In the genomic region with DNA sequence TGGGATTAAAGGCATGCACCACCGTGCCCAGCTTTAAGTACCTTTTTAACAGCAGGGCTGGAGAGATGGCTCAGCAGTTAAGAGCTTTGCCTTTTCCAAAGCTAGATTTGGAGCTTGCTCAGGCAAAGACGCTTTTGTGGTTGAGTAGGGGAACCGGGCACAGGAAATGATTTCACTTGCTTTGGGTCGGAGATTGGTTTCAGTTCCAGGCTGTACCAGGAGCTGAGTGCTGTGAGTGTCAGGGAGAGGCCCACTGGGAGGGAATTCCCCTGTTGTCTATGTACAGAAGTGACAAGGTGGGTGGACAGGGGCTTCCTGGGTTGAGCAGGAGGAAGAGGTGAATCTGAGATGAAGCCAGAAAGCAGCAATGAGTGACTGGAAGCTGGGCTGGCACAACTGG, we compare ENCODE assay signal across 11 mouse cellular contexts. TPM values are rescaled to one million over a fixed set of nuclear protein-coding genes. Genes with fewer than 3 reads are reported as not detected.
DNase-seq lines count a peak whose midpoint lies in the region; ATAC-seq and TF ChIP-seq lines count a peak whose summit lies in the region.
"Had no signal": no experiment of that assay in that cellular context is flagged by ENCODE, and none has a peak within 500 bp of the region (broad histone marks: within the 10 kb centered on the region; RNA-seq: fewer than 3 reads in every experiment).

No protein-coding gene starts in this region.

- peak; percentile 88 for ATAC-seq in common myeloid progenitor, adult 5-6 weeks (replicated peaks; ENCODE audit: low read depth, poor library complexity, severe bottlenecking)

- DNase-seq in gastrocnemius, adult 2 months = no peak
- DNase-seq in gastrocnemius, postnatal 10 days = no peak
- DNase-seq in lung, adult 18-20 months = peak; percentile 50 to 63
- no peak for DNase-seq in lung, postnatal 14 days
- peak; percentile 70 for DNase-seq in naive thymus-derived CD4-positive, alpha-beta T cell, adult 2 months (ENCODE audit: low read depth)
- DNase-seq in urinary bladder, postnatal 14 days (ENCODE audit: low spot score) = no peak
- no peak for DNase-seq in frontal cortex, postnatal 36 days (ENCODE audit: low spot score in 2 of 2)
- DNase-seq: cerebellum, adult 11-12 months; gastrocnemius, postnatal 25 days; kidney, adult 11 months had no signal

- TF ChIP-seq CTCF in gastrocnemius, adult 2 months (IDR thresholded peaks at IDR 0.05) = no peak

- H3K27ac ChIP-seq in gastrocnemius, adult 2 months = peak overlapping the region; percentile 78

- H3K4me3 ChIP-seq in gastrocnemius, adult 2 months = no peak overlapping the region

- intact Hi-C loops in gastrocnemius, adult 2 months (cut with DNase I) = no loop called here

RNA-seq across cellular contexts. Expression of gene Cuedc1, which starts 9.5 kb away (rescaled TPM):
- total RNA-seq in gastrocnemius, adult 2 months (2021) = 100 to 1,000 TPM; 101 to 127 TPM
- total RNA-seq in gastrocnemius, postnatal 10 days (2021) = 10 to 100 TPM; 50.5 to 60.6 TPM
- total RNA-seq in common myeloid progenitor, adult 5-6 weeks (2017) = 3.3 and 4.2 TPM in 2 replicates

RNA-seq across cellular contexts. Expression of gene Vezf1, which starts 39.3 kb away (rescaled TPM):
- 10 to 100 TPM; 76.5 to 87.2 TPM for total RNA-seq in gastrocnemius, adult 2 months (2021)
- total RNA-seq in gastrocnemius, postnatal 10 days (2021) = 10 to 100 TPM; 44.0 to 46.4 TPM
- total RNA-seq in common myeloid progenitor, adult 5-6 weeks (2017) = 33.8 and 42.6 TPM in 2 replicates

Comparison
In these comparisons a context has a peak if more than half of its experiments do, and no peak if none do; other contexts are left out.
1. DNase-seq: peak in lung, adult 18-20 months (2 of 2) and naive thymus-derived CD4-positive, alpha-beta T cell, adult 2 months (single experiment); none in gastrocnemius, adult 2 months (single experiment), gastrocnemius, postnatal 10 days (single experiment), lung, postnatal 14 days (single experiment), urinary bladder, postnatal 14 days (single experiment) and frontal cortex, postnatal 36 days (0 of 2).